Mouse (Mus musculus): Measurements from ENCODE around the gene Begain.

DNA sequence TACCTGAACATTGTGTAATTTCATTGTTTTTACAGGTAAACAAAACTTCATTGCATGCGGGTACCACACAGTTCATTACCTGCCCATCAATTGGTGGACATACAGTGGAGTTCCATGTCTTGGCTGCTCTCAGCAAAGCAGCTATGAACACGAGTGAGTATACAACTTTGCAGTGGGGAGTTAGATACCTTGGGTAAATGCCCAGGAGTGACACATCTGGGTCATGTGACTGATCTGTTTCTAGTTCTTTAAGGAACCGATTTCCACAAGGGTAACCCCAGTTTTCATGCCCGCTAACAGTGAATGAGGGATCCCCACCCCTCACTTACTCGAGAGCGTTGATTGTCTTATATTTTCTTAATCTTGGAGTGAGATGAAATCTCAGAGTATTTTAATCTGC, 9.0 kb upstream of the Begain start:
- TF ChIP-seq CTCF (IDR thresholded peaks at IDR 0.05; ENCODE audit: control insufficient read depth, insufficient read depth, insufficient replicate concordance, low read depth, low read length) (no peak), POLR2A (IDR thresholded peaks at IDR 0.05; ENCODE audit: control insufficient read depth, low read depth, low read length) (no peak)

Measured in testis, adult 2 months (tissue).